24 mouse cellular contexts compared by ENCODE assay signal in the genomic region with DNA sequence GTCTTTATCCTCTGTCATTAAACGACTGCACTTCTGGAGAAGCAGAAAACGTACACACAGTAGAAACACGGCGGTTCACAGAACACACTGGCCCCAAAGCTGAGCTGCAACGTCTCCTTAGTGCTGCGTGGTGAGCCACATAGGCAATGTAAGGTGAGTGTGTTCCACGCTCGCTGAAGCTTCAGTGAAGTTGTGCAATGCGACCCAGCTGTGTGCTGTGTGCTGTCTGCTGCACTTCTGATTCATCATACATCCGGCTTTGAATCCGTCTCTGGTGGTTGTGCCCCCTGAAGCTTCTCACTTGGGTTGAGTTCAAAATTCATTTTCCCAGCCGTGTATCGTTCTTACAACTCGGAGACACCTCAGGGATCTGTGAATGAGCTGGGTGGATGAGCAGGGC.
DNase-seq lines count a peak whose midpoint lies in the region; ATAC-seq and TF ChIP-seq lines count a peak whose summit lies in the region.
"Had no signal": no experiment of that assay in that cellular context is flagged by ENCODE, and none has a peak within 500 bp of the region (broad histone marks: within the 10 kb centered on the region; RNA-seq: fewer than 3 reads in every experiment).

No protein-coding gene starts in this region.

- H3K27ac ChIP-seq in gastrocnemius, adult 2 months: no peak overlapping the region
- H3K27ac ChIP-seq in hindbrain, postnatal 0 days: no peak overlapping the region
- H3K27ac ChIP-seq: embryonic facial prominence, embryonic 12.5 days; embryonic facial prominence, embryonic 15.5 days; hindbrain, embryonic 12.5 days; hindbrain, embryonic 15.5 days had no signal

- intact Hi-C loops in gastrocnemius, adult 2 months (cut with DNase I): loop anchor here (5.0 kb wide), 1 partner anchor 232 kb away; no protein-coding TSS in a partner anchor
- intact Hi-C loops in gastrocnemius, postnatal 14 days (cut with DNase I; ENCODE audit: low total_unique reads): loop anchor here (10.0 kb wide), 1 partner anchor 240 kb away; no protein-coding TSS in a partner anchor

- DNase-seq in gastrocnemius, adult 2 months: peak; percentile 4
- DNase-seq in gastrocnemius, postnatal 14 days: no peak
- peak; percentile 27 for DNase-seq in thymus, postnatal 14 days
- no peak for DNase-seq in thymus, postnatal 10 days (ENCODE audit: low spot score in 2 of 2)
- DNase-seq in urinary bladder, adult 2 months (ENCODE audit: low spot score): no peak
- no peak for DNase-seq in hindbrain, postnatal 0 days (ENCODE audit: low spot score)
- DNase-seq: adrenal gland, postnatal 10 days; adrenal gland, postnatal 36 days; B cell, adult 2 months; cerebellum, adult 18-20 months; cerebellum, adult 9-10 months; cerebellum, postnatal 14 days; forebrain, postnatal 0 days; gastrocnemius, postnatal 36 days; heart, adult 11 months had no signal

- H3K4me2 ChIP-seq in hindbrain, postnatal 0 days (ENCODE audit: low read depth, low read length): no peak overlapping the region
- H3K4me2 ChIP-seq: embryonic facial prominence, embryonic 12.5 days; embryonic facial prominence, embryonic 15.5 days; heart, embryonic 11.5 days; hindbrain, embryonic 12.5 days; hindbrain, embryonic 15.5 days had no signal

- H3K9me3 ChIP-seq in hindbrain, postnatal 0 days (ENCODE audit: low read length): no peaks in the 10 kb centered on the region
- H3K9me3 ChIP-seq: embryonic facial prominence, embryonic 12.5 days; embryonic facial prominence, embryonic 15.5 days; G1E; hindbrain, embryonic 12.5 days; hindbrain, embryonic 15.5 days had no signal

- ATAC-seq in megakaryocyte, adult 5-6 weeks (ENCODE audit: poor library complexity, severe bottlenecking): peak; percentile 40; the same call in 1 of the 2 replicates
- ATAC-seq in hindbrain, postnatal 0 days: no peak
- ATAC-seq: forebrain, embryonic 14.5 days; forebrain, postnatal 0 days; Patski had no signal

- WGBS in hindbrain, postnatal 0 days: 79% methylated on average over 14 of the region's 14 CpGs

- no peaks in the 10 kb centered on the region for H3K27me3 ChIP-seq in hindbrain, postnatal 0 days (ENCODE audit: insufficient read depth, low read length)
- H3K27me3 ChIP-seq: Patski had no signal

- H3K4me1 ChIP-seq in hindbrain, postnatal 0 days (ENCODE audit: insufficient read depth, low read length): no peaks in the 10 kb centered on the region
- H3K4me1 ChIP-seq: embryonic facial prominence, embryonic 15.5 days had no signal

- H3K9ac ChIP-seq in hindbrain, postnatal 0 days (replicated peaks; ENCODE audit: low read length): no peak overlapping the region
- H3K9ac ChIP-seq: embryonic facial prominence, embryonic 12.5 days; embryonic facial prominence, embryonic 15.5 days; forebrain, postnatal 0 days; hindbrain, embryonic 12.5 days; hindbrain, embryonic 15.5 days had no signal

- no peak overlapping the region for H3K4me3 ChIP-seq in gastrocnemius, adult 2 months
- no peak overlapping the region for H3K4me3 ChIP-seq in hindbrain, postnatal 0 days (ENCODE audit: low read length)
- H3K4me3 ChIP-seq: embryonic facial prominence, embryonic 12.5 days; embryonic facial prominence, embryonic 15.5 days; hindbrain, embryonic 12.5 days; hindbrain, embryonic 15.5 days had no signal

- no peaks in the 10 kb centered on the region for H3K36me3 ChIP-seq in hindbrain, postnatal 0 days (ENCODE audit: insufficient read depth, low read length)
- H3K36me3 ChIP-seq: embryonic facial prominence, embryonic 12.5 days; embryonic facial prominence, embryonic 15.5 days; G1E; hindbrain, embryonic 12.5 days; hindbrain, embryonic 15.5 days had no signal

- no peak for TF ChIP-seq CTCF in gastrocnemius, adult 2 months (IDR thresholded peaks at IDR 0.05)
- no peak for TF ChIP-seq CTCF in hindbrain, postnatal 0 days (IDR thresholded peaks at IDR 0.05; ENCODE audit: low read depth)

Comparison
In these comparisons a context has a peak if more than half of its experiments do, and no peak if none do; other contexts are left out.
1. DNase-seq: peak in gastrocnemius, adult 2 months (single experiment) and thymus, postnatal 14 days (single experiment); none in gastrocnemius, postnatal 14 days (single experiment), thymus, postnatal 10 days (0 of 2), urinary bladder, adult 2 months (single experiment) and hindbrain, postnatal 0 days (single experiment).